Mouse (Mus musculus): ENCODE results near the gene Lrrc8c. TPM values are rescaled to one million over a fixed set of nuclear protein-coding genes. Genes with fewer than 3 reads are reported as not detected.

Gene Lrrc8c
- 10 to 100 TPM; 59.7 to 61.9 TPM for polyA plus RNA-seq (2017; shearing (Covaris generic))

DNA sequence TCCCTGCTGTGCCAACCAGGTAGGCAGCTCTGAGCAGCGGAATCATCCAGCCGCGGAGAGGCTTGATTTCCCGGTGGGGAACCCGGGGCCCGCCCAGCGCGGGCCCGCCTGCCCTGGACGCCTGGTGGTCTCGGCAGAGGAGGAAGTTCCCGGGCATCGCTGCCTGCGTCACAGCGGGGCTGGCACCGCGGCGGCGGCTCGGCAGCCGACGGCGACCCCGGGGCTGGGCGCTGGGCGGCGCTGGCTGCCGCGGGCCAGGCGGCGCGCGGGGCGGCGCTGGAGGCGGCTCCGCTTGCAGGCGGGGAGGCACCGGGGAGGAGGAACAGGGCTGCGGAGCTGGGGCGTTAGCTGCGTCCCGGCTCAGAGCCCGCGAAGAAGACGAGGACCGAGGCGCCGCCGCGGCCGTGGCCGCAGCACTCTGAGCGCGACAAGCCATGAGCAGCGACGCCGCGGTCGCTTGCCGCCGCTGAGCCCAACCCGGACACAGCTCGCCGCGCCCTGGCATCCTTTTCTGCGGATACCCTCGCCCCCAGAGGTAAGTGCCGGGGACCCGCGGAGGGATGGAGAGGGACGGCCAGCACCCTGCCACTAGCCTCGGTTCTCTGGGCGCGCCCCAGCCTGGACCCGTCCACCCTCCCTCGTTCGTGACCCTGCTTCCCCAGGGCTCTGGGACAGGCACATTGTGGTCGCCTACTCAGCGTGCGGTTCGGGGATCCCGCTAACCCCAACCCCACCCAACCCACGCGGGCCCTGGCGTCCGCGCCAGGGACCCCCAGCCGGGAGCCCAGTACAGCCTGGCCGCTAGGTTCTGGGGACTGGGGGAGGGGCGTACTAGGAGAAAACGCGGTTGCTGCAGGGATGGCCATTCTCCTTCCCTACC lies at the start of gene Lrrc8c:
TSS of gene Lrrc8c (plus strand) at position 293 of the 880 bp plus-strand sequence.
- peak; percentile 71 for ATAC-seq

DNA sequence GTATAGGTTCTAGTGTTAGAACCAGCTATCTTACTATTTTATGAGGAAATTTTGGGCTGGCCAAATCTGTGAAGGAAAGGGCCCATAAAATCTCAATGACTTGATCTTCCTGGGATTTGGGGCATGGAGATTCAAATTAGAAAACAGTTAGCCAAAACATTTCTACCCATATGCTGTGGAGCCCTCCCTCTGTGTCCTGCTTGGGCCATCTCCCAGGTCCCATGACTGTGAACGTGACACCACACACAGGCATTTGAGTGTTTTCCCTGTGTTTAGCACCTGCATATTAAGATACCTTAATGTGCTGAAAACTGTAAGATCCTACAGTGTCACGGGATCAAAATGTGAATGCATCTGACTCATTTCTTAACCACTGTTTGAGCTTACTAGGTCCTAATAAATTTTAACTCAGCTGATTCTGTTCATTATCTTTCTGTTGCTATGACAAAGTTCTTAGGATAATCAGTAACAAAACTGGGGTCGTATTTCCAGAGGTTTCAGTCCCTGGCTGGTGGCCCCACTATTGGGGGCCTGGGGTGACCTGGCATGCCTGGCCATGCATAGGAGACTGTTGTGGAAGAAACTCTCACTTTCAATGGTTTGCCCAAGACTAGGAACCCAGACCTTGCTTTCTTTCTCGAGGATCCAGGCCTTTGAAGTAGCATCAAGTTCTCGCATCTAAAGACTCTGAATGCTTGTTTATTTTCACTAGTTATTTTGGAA lies 46.0 kb upstream of the Lrrc8c start:
- no peak for ATAC-seq

- no peak for ATAC-seq
These were observed 41.7 kb upstream of the Lrrc8c start for GRCm38 (mm10) chr5:105477527-105477926.

DNA sequence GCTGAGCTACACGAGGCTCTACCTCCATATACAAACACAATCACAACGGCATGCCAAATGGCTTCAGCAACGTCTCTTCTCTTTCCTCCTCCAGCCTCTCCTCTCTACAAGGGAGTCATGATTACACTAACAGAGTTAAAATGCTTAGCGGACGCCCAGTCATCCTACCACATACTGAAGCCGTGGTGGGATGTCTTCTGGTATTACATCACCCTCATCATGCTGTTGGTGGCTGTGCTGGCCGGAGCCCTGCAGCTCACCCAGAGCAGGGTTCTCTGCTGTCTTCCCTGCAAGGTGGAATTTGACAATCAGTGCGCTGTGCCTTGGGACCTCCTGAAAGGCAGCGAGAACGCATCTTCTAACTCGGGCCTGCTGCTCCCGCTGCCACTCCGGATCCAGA lies 39.5 kb upstream of the Lrrc8c start:
- ATAC-seq: no peak

- no peak for ATAC-seq
These were observed 38.6 kb upstream of the Lrrc8c start for GRCm38 (mm10) chr5:105480561-105480960.

- no peak for ATAC-seq
These were observed 35.6 kb upstream of the Lrrc8c start for GRCm38 (mm10) chr5:105483632-105484031.

DNA sequence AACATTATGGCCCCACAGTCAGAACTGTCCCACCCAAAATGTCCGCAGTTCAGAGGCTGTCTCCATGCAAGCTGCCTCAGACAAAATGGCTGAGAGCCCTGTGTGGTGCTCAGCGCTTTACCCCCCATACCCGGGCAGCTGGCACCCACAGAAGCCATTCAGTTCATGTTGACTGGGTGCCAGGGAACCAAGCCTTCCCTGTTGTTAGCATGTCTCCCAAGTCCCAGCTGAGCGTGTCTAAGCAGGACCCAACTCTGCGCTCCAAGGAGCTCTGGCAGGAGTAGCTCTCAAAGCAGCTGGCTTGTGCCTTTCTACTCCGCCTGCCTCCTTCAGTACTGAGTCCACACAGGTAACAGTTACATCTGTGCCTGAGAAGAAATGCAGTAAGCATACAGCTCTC lies 34.9 kb upstream of the Lrrc8c start:
- no peak for ATAC-seq

- ATAC-seq: no peak
These were observed 34.3 kb upstream of the Lrrc8c start for GRCm38 (mm10) chr5:105484891-105485290.

DNA sequence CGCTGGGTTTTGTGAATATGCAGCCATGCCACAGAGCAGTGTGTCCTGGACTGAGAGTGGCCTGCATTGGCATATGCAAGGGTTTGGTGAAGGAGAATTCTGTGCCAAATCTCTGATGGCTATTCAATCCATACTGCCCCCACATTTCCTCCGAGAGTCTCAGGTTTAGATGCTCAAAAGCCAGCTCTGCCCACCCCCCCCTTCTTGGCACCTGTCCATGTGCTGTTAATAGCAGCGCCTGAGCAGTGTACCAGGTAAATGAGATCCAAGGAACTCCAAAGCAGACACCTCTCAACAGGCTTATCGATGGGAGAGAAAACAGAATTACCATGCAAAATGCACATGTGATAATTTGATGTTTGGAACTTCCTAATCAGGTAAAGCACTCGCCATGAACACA lies 29.0 kb upstream of the Lrrc8c start:
- no peak for ATAC-seq

- no peak for ATAC-seq
These were observed 27.8 kb upstream of the Lrrc8c start for GRCm38 (mm10) chr5:105491389-105491788.

DNA sequence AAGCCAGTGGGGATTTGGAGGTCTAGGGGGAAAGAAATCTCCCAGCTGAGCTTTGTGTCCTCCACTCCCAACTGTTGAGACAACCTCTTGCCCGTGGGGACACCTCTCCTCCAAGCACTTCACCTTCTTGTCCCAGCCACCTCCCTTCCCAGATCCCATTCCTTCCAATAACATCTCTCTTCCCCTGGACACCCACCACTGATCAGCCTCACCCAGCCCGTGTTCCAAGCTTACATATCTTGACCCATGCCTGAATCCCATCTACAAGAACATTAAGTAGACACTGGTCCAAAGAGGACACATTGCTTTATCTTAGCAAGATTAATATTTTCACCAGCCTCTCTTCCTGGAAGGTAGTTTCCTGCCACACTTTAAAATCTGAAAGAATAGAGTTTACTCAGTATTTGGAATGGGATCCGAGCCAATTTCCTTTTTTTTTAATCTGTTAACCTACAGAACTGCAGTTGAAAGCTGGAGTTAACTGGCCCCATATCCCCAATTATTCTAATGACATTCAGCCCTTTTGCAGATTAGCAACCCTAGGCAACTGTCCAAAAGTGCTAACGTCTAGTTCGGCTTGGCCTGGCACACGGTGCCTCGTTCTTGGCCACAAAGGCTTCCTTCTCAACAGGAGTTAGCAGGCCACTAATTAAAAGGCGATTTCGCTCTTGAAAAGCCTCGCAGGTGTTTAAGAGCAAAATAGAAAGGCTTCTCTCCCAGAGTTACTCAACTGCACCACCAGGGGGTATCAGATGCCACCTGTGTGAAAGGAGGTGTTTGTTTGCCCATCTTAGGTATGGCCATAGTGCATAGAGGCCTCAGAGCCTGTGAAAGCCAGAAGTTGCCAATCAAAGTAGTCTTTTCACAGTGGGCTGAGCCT lies 26.6 kb upstream of the Lrrc8c start:
- ATAC-seq: peak; percentile 26

GRCm38 (mm10) chr5:105493377-105493776 lies 25.8 kb upstream of the Lrrc8c start:
- no peak for ATAC-seq

- no peak for ATAC-seq
These were observed 24.8 kb upstream of the Lrrc8c start for GRCm38 (mm10) chr5:105494246-105494917.

DNA sequence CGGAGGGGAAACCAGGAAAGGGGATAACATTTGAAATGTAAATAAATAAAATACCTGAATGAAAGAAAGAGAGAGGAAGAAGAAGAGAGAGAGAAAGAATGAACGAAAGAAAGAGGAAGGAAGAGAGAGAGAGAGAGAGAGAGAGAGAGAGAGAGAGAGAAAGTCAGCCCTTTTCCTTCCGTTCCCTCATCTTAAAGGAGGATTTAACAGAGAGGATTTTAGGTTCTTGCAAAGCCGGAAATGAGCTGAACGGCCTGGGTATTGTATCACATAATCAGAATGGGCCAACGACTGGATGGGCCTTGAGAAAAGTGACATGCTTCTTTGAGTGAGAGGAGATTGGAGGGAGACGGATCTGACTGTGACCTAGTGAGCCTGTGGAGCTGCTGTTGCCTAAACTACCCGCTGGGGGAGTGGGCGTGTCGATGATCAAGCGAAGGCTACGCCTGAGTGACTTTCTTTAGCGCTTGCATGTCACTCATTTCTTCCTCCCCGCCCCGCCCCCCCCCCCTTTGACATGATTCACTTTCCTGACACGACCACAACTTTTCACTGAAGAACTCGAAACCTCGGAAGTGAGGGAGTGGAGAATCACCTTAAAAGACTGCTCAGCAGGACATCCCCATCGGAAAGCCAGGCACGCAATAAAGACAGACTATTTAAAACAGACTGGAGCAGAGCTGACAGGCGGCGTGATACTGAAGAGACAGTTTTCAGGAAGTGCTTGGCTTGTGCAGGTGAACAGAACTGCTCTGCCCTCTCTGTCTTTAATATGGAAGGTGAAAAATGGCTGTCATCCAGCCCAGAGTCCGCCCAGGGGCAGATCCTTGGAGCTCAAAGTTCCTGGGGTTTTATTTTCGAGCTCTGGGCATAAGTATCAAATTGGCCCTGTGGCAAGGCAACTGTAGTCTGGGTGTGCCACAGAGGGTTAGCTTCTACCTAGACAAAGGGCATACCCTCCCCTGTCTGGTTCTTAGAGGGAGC lies 24.0 kb upstream of the Lrrc8c start:
- ATAC-seq: peak; percentile 88

DNA sequence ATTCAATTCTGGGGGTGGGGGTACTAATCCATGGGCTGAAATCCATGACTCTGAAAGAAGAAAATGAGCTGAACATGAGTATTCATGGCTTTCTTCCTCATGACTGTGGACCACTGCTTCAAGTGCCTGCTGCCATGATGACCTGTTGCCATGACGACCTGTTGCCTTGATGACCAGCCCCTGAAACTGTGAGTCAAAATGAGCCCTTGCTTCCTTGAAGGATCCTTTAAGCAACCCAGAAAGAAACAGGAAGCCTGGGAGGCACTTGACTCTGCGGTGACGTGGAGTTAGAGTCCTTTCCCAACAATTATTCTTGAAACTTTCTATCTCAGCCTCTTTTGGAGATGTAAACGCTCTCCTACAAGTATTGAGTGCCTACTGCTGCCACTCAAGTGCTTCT lies 23.1 kb upstream of the Lrrc8c start:
- no peak for ATAC-seq

DNA sequence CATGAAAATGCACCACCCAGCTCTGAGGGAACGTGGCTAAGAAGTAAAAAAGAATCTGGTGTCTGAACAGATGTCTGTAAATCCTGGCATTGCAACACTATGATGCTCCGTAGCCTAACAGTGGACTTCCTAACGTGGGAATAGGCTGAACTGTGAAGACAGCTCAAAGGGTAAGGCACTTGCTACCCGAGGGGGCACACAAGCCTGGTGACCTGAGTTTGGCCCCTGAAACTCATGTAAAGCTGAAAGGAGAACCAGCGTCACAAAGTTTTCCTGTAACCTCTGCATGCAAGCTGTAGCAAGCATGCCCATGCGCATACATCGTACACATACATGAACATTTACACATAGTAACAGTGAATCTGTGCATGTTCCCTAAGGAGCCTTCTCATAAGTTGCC lies 22.6 kb upstream of the Lrrc8c start:
- no peak for ATAC-seq

DNA sequence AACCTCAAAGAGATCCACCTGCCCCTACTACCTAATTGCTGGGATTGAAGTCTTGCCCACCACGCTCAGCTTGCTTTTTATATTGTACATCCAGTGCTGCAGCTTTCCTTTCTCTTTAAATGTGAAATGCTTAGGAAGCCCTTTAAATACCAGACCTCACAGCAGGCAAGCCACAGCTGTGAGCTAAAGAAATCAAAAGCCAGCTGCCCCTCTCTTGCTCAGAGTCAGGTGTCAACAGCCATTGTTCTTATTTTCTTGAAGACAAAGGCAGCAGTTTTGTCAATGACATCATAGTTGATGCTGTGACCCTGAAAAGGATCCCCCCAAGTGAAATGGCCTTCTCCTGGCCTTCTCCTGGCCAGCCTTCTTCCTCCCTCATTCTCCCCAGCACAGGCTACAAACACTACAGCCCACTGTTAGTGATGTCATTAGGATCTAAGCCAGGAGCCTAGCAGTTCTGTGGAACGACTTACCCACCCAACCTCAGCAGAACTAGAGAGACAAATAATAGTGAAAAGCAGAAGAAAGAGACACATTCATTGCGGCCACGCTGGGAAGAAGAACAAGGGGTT lies 20.7 kb upstream of the Lrrc8c start:
- ATAC-seq: no peak

- no peak for ATAC-seq
These were observed 19.8 kb upstream of the Lrrc8c start for GRCm38 (mm10) chr5:105499396-105499795.

DNA sequence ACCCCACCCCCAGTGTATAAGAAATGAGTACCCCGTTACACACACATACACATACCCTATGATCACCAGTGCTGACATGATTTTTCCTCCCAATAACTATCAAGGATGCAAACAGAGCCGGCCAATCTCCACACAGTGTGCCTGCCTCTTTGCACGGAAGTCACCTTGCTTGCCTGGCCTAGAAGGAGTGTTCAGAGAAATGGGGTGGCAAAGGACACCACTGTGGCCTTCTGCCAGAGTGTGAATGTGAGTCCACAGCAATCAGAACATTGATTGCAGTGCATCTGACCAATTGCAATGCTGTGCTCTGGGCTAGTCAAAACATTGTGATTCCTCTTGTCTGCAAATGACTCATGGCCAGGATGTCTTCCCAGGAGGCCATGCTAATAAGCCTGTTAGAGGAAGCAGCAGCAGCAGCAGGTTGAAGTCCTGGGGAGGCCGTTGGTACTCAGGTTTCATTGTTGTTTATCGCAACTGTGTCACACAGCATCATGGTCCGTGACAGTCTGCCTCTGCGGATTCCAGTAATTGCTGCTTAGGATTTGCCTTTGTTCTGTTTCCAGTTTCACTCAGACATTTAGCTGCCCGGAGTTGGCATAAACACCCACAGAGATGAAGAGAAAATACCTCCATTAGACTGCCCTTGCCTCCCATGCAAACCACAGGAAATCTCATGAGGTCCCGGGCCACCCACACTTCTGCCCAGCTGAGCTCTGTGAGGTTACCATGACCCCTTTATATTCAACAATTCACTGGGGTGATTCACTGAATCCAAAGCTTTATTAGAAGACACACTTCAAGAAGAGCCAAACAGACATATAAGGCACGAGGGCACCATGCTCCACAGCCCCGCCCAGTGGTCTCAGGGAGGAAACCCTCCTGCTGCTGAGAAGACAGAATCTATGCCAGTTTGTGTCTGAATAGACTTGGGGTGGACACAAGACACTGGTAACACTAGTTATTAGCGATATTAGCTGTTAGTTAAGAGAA lies 18.8 kb upstream of the Lrrc8c start:
- peak; percentile 60 for ATAC-seq
